In genomic region chr11:35798495-35798820, GRCm38 (mm10) we compare ENCODE assay signal across 8 mouse cellular contexts. TPM values are rescaled to one million over a fixed set of nuclear protein-coding genes. Genes with fewer than 3 reads are reported as not detected.
DNase-seq lines count a peak whose midpoint lies in the region; ATAC-seq and TF ChIP-seq lines count a peak whose summit lies in the region.

No protein-coding gene starts in this region.

- TF ChIP-seq CTCF in spleen, adult 2 months (IDR thresholded peaks at IDR 0.05; ENCODE audit: extremely low read depth, insufficient read depth, insufficient read length, insufficient replicate concordance), result no peak
- TF ChIP-seq CTCF in stomach, postnatal 0 days (IDR thresholded peaks at IDR 0.05; ENCODE audit: low read depth), result no peak

- peak overlapping the region; percentile 38; the same call in 1 of the 2 replicates for H3K9ac ChIP-seq in embryonic facial prominence, embryonic 12.5 days
- H3K9ac ChIP-seq in intestine, embryonic 16.5 days (ENCODE audit: low read depth, low read length), result no peak overlapping the region
- H3K9ac ChIP-seq in liver, embryonic 13.5 days, result no peak overlapping the region
- H3K9ac ChIP-seq in stomach, postnatal 0 days (ENCODE audit: low read length), result no peak overlapping the region

- H3K27ac ChIP-seq in spleen, adult 2 months (ENCODE audit: insufficient read depth, low read length), result no peak overlapping the region
- H3K27ac ChIP-seq in embryonic facial prominence, embryonic 12.5 days, result no peak overlapping the region
- no peak overlapping the region for H3K27ac ChIP-seq in intestine, embryonic 16.5 days (ENCODE audit: low read length)
- no peak overlapping the region for H3K27ac ChIP-seq in liver, embryonic 13.5 days
- H3K27ac ChIP-seq in stomach, postnatal 0 days (replicated peaks), result no peak overlapping the region

- peaks cover 16% of the 10 kb centered on the region for H3K27me3 ChIP-seq in spleen, adult 2 months (ENCODE audit: control insufficient read depth, insufficient read depth, low read length)
- H3K27me3 ChIP-seq in embryonic facial prominence, embryonic 12.5 days, result peaks cover 53% of the 10 kb centered on the region
- peaks cover 32% of the 10 kb centered on the region for H3K27me3 ChIP-seq in intestine, embryonic 16.5 days (replicated peaks; ENCODE audit: control insufficient read depth, insufficient read depth, low read length)
- H3K27me3 ChIP-seq in liver, embryonic 13.5 days, result peaks cover 64% of the 10 kb centered on the region
- H3K27me3 ChIP-seq in stomach, postnatal 0 days (ENCODE audit: control insufficient read depth, insufficient read depth, low read length), result peaks cover 13% of the 10 kb centered on the region; the same call in 1 of the 2 replicates

- H3K4me3 ChIP-seq in spleen, adult 2 months (ENCODE audit: extremely low read depth, insufficient read depth, insufficient read length), result peak overlapping the region; percentile 5; the same call in 1 of the 2 replicates
- peak overlapping the region; percentile 46 for H3K4me3 ChIP-seq in embryonic facial prominence, embryonic 12.5 days
- peak overlapping the region; percentile 42 for H3K4me3 ChIP-seq in intestine, embryonic 16.5 days (ENCODE audit: low read length)
- H3K4me3 ChIP-seq in liver, embryonic 13.5 days (replicated peaks), result peak overlapping the region; percentile 29
- peak overlapping the region; percentile 29 for H3K4me3 ChIP-seq in stomach, postnatal 0 days (ENCODE audit: low read depth, low read length)

- 4% methylated on average over 23 of the region's 23 CpGs for WGBS in spleen, adult 2 months
- whole genome bisulfite sequencing in embryonic facial prominence, embryonic 12.5 days, result 1% methylated on average over 23 of the region's 23 CpGs
- WGBS in intestine, embryonic 16.5 days, result 5% methylated on average over 23 of the region's 23 CpGs
- 4% methylated on average over 23 of the region's 23 CpGs for WGBS in liver, embryonic 13.5 days (ENCODE audit: insufficient replicate concordance)
- WGBS in stomach, postnatal 0 days, result 6% methylated on average over 23 of the region's 23 CpGs

- no peaks in the 10 kb centered on the region for H3K36me3 ChIP-seq in spleen, adult 2 months (ENCODE audit: control insufficient read depth, insufficient read depth, low read length)
- H3K36me3 ChIP-seq in embryonic facial prominence, embryonic 12.5 days, result no peaks in the 10 kb centered on the region
- H3K36me3 ChIP-seq in intestine, embryonic 16.5 days (ENCODE audit: control insufficient read depth, insufficient read depth, low read length), result no peaks in the 10 kb centered on the region
- H3K36me3 ChIP-seq in liver, embryonic 13.5 days, result no peaks in the 10 kb centered on the region
- no peaks in the 10 kb centered on the region for H3K36me3 ChIP-seq in stomach, postnatal 0 days (ENCODE audit: control insufficient read depth, insufficient read depth, low read length)

- H3K4me1 ChIP-seq in spleen, adult 2 months (ENCODE audit: control insufficient read depth, insufficient read depth, insufficient read length), result no peaks in the 10 kb centered on the region; the same call in none of the 2 replicates
- peaks cover 13% of the 10 kb centered on the region for H3K4me1 ChIP-seq in embryonic facial prominence, embryonic 12.5 days
- peaks cover 11% of the 10 kb centered on the region for H3K4me1 ChIP-seq in intestine, embryonic 16.5 days (ENCODE audit: control insufficient read depth, insufficient read depth, low read length)
- peaks cover 9% of the 10 kb centered on the region for H3K4me1 ChIP-seq in liver, embryonic 13.5 days (replicated peaks)
- no peaks in the 10 kb centered on the region for H3K4me1 ChIP-seq in stomach, postnatal 0 days (replicated peaks; ENCODE audit: control insufficient read depth, insufficient read depth)

- H3K9me3 ChIP-seq in embryonic facial prominence, embryonic 12.5 days, result no peaks in the 10 kb centered on the region
- no peaks in the 10 kb centered on the region for H3K9me3 ChIP-seq in intestine, embryonic 16.5 days (ENCODE audit: control insufficient read depth, low read length)
- no peaks in the 10 kb centered on the region for H3K9me3 ChIP-seq in liver, embryonic 13.5 days (replicated peaks)
- H3K9me3 ChIP-seq in stomach, postnatal 0 days (ENCODE audit: control insufficient read depth, low read length), result no peaks in the 10 kb centered on the region

- no peak for TF ChIP-seq EP300 in stomach, postnatal 0 days (optimal IDR thresholded peaks at IDR 0.05)

- no peak for DNase-seq in spleen, adult 2 months (ENCODE audit: low read depth in 1 of 2, low spot score in 2 of 2)
- no peak for DNase-seq in spleen, postnatal 14 days (ENCODE audit: low spot score in 2 of 2)
- no peak for DNase-seq in liver, embryonic 13.5 days
- DNase-seq in stomach, postnatal 0 days (ENCODE audit: low spot score), result no peak
- no peak for DNase-seq in urinary bladder, postnatal 4 days (ENCODE audit: low spot score in 2 of 2)
- no peak for DNase-seq in lung, postnatal 14 days

- TF ChIP-seq POLR2A in spleen, adult 2 months (IDR thresholded peaks at IDR 0.05; ENCODE audit: low read depth, low read length), result no peak

- 0 out of 2 replicates have a peak, but pooled peaks have one; percentile 47 for ATAC-seq in embryonic facial prominence, embryonic 12.5 days (ENCODE audit: insufficient number of reproducible peaks, insufficient read depth, low FRiP score, low TSS enrichment)
- no peak for ATAC-seq in intestine, embryonic 16.5 days
- no peak for ATAC-seq in liver, embryonic 13.5 days (ENCODE audit: low read depth)
- no peak for ATAC-seq in stomach, postnatal 0 days (ENCODE audit: low FRiP score, low TSS enrichment)

- H3K4me2 ChIP-seq in embryonic facial prominence, embryonic 12.5 days (replicated peaks), result peak overlapping the region; percentile 71
- H3K4me2 ChIP-seq in intestine, embryonic 16.5 days (ENCODE audit: low read depth, low read length), result peak overlapping the region; percentile 62
- H3K4me2 ChIP-seq in liver, embryonic 13.5 days, result peak overlapping the region; percentile 35
- H3K4me2 ChIP-seq in stomach, postnatal 0 days (replicated peaks; ENCODE audit: low read depth), result peak overlapping the region; percentile 38

RNA-seq across cellular contexts. Expression of gene Fbll1, which starts 0.2 kb away (rescaled TPM):
- not detected in 2 replicates for polyA plus RNA-seq in spleen, adult 2 months (2012; rRNA removed)
- 1.3 and 1.5 TPM in 2 replicates for polyA plus RNA-seq in embryonic facial prominence, embryonic 12.5 days (2016; fragmentation: Nextera tagmentation; extraction: Ambion mirVana)
- polyA plus RNA-seq in intestine, embryonic 16.5 days (2015; fragmentation: Nextera tagmentation; extraction: Ambion mirVana), result 0.11 TPM in 1 of 2 replicates, not detected in the other
- polyA plus RNA-seq in liver, embryonic 13.5 days (2015; fragmentation: Nextera tagmentation; extraction: Ambion mirVana), result not detected in 2 replicates
- 0.62 and 1.0 TPM in 2 replicates for polyA plus RNA-seq in stomach, postnatal 0 days (2015; fragmentation: Nextera tagmentation; extraction: Ambion mirVana)

RNA-seq across cellular contexts. Expression of gene Pank3, which starts 29.2 kb away (rescaled TPM):
- polyA plus RNA-seq in spleen, adult 2 months (2012; rRNA removed), result 2.4 and 2.5 TPM in 2 replicates
- 21.2 and 23.1 TPM in 2 replicates for polyA plus RNA-seq in embryonic facial prominence, embryonic 12.5 days (2016; fragmentation: Nextera tagmentation; extraction: Ambion mirVana)
- 27.1 and 34.9 TPM in 2 replicates for polyA plus RNA-seq in intestine, embryonic 16.5 days (2015; fragmentation: Nextera tagmentation; extraction: Ambion mirVana)
- polyA plus RNA-seq in liver, embryonic 13.5 days (2015; fragmentation: Nextera tagmentation; extraction: Ambion mirVana), result 4.1 and 5.1 TPM in 2 replicates
- 8.7 and 10.4 TPM in 2 replicates for polyA plus RNA-seq in stomach, postnatal 0 days (2015; fragmentation: Nextera tagmentation; extraction: Ambion mirVana)

RNA-seq across cellular contexts. Expression of gene Rars, which starts 35.8 kb away (rescaled TPM):
- 6.0 and 6.8 TPM in 2 replicates for polyA plus RNA-seq in spleen, adult 2 months (2012; rRNA removed)
- 84.7 and 88.0 TPM in 2 replicates for polyA plus RNA-seq in embryonic facial prominence, embryonic 12.5 days (2016; fragmentation: Nextera tagmentation; extraction: Ambion mirVana)
- polyA plus RNA-seq in intestine, embryonic 16.5 days (2015; fragmentation: Nextera tagmentation; extraction: Ambion mirVana), result 132 and 139 TPM in 2 replicates
- polyA plus RNA-seq in liver, embryonic 13.5 days (2015; fragmentation: Nextera tagmentation; extraction: Ambion mirVana), result 69.3 and 82.9 TPM in 2 replicates
- 55.8 and 57.0 TPM in 2 replicates for polyA plus RNA-seq in stomach, postnatal 0 days (2015; fragmentation: Nextera tagmentation; extraction: Ambion mirVana)
